Mouse (Mus musculus): ENCODE results near the gene Ccl22. TPM values are rescaled to one million over a fixed set of nuclear protein-coding genes. Genes with fewer than 3 reads are reported as not detected.
A peak's percentile ranks its signal among the peaks of the same experiment; 100 is the strongest.

The Ccl22 gene
- not detected in 2 replicates for polyA plus RNA-seq (2012; ENCODE audit: insufficient read depth, insufficient read length, low replicate concordance, missing spikeins)

- TF ChIP-seq CTCF (IDR thresholded peaks at IDR 0.05; ENCODE audit: insufficient read depth, low read depth, low read length) (no peak), POLR2A (IDR thresholded peaks at IDR 0.05; ENCODE audit: insufficient read depth, low read depth, low read length) (no peak)
- Histone ChIP-seq H3K4me1 (ENCODE audit: control insufficient read depth, insufficient read depth, low read length) (no peaks in the 10 kb centered on the region), H3K4me3 (ENCODE audit: insufficient read depth, low read depth, low read length) (no peak within 1 kb of the TSS), H3K27ac (ENCODE audit: insufficient read depth, low read depth, low read length) (no peak within 1 kb of the TSS)
- 90% methylated on average over 7 of the region's 7 CpGs for WGBS
These were observed at the start of gene Ccl22 for GRCm38 (mm10) chr8:94745476-94746184. Gene Ccl22 (plus strand): TSS chr8:94745590.

DNA sequence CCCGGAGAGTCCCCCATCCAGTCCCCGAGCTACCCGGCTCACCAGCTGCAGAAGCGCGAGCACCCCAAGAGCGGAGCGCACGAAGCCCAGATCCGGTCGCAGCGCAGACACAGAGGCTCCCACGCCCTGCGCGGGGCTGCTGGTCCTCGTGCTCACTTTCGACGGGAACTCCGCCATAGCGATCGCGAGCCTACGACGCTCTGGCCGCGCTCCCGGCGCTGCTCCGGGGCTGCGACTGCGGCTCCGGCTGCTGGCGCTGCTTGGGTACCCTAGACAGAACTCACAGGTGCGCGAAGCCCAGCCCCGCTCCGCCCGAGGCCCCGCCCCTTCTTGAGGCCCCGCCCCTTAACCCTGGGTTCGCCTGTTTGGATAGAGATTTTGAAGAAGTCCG lies 49.4 kb upstream of the Ccl22 start, which contains the start of gene Pllp:
TSS of gene Pllp (minus strand) at position 285 of the 391 bp plus-strand sequence.
- WGBS = under 1% methylated on average over 41 of the region's 41 CpGs
- no peak for TF ChIP-seq POLR2A (IDR thresholded peaks at IDR 0.05; ENCODE audit: insufficient read depth, low read depth, low read length)
- TF ChIP-seq CTCF (IDR thresholded peaks at IDR 0.05; ENCODE audit: insufficient read depth, low read depth, low read length) = no peak
- Histone ChIP-seq H3K27ac (ENCODE audit: insufficient read depth, low read depth, low read length) (no peak within 1 kb of the TSS), H3K4me1 (ENCODE audit: control insufficient read depth, insufficient read depth, low read length) (peaks cover 16% of the 10 kb centered on the region), H3K4me3 (ENCODE audit: insufficient read depth, low read depth, low read length) (peak within 1 kb of the TSS; percentile 43)

DNA sequence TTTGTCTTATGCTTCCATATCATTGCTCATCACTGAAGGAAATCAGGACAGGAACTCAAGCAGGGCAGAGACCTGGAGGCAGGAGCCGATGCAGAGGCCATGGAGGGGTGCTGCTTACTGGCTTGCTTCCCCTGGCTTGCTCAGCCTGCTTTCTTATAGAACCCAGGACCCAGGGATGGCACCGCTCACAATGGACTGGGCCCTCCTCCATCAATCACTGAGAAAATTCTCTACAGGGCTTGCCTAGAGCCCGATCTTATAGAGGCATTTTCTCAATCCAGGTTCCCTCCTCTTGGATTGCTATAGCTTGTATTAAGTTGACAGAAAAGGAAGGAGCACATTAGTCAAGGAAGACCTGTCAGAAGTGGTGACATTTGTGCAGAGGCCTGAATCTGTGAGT lies 48.8 kb upstream of the Ccl22 start:
- Histone ChIP-seq H3K4me3 (ENCODE audit: insufficient read depth, low read depth, low read length) (no peak overlapping the region), H3K4me1 (ENCODE audit: control insufficient read depth, insufficient read depth, low read length) (peaks cover 14% of the 10 kb centered on the region), H3K27ac (ENCODE audit: insufficient read depth, low read depth, low read length) (no peak overlapping the region)
- WGBS = 75% methylated on average over 3 of the region's 3 CpGs
- TF ChIP-seq CTCF (IDR thresholded peaks at IDR 0.05; ENCODE audit: insufficient read depth, low read depth, low read length) (no peak), POLR2A (IDR thresholded peaks at IDR 0.05; ENCODE audit: insufficient read depth, low read depth, low read length) (no peak)

DNA sequence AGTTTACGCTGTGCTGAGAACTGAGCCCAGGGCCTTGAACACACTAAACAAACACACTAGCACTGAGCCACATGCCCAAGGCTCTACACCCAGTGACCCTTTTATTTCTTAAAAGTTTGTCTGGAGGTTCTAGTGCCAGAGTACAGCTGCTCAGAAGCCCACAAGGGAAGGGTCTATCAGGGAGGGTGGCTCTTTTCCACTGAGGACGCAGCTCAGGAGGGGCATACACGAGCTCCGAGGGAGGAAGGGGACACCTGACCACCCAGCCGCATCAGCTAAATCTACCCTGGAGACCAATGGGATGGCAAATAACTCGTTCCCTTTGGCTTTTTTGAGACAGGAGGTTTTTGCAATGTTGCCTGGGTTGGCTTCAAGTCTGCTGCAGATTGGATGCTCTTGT lies 47.4 kb upstream of the Ccl22 start:
- WGBS = 86% methylated on average over 6 of the region's 6 CpGs
- Histone ChIP-seq H3K4me1 (ENCODE audit: control insufficient read depth, insufficient read depth, low read length) (peaks cover 14% of the 10 kb centered on the region), H3K4me3 (ENCODE audit: insufficient read depth, low read depth, low read length) (no peak overlapping the region), H3K27ac (ENCODE audit: insufficient read depth, low read depth, low read length) (no peak overlapping the region)
- TF ChIP-seq POLR2A (IDR thresholded peaks at IDR 0.05; ENCODE audit: insufficient read depth, low read depth, low read length) = no peak
- no peak for TF ChIP-seq CTCF (IDR thresholded peaks at IDR 0.05; ENCODE audit: insufficient read depth, low read depth, low read length)

GRCm38 (mm10) chr8:94699366-94699765 lies 46.0 kb upstream of the Ccl22 start:
- peaks cover 14% of the 10 kb centered on the region for H3K4me1 ChIP-seq (ENCODE audit: control insufficient read depth, insufficient read depth, low read length)
- no peak overlapping the region for H3K27ac ChIP-seq (ENCODE audit: insufficient read depth, low read depth, low read length)
- H3K4me3 ChIP-seq (ENCODE audit: insufficient read depth, low read depth, low read length) = no peak overlapping the region
- WGBS = 47% methylated on average over 16 of the region's 16 CpGs
- TF ChIP-seq POLR2A (IDR thresholded peaks at IDR 0.05; ENCODE audit: insufficient read depth, low read depth, low read length) = no peak
- no peak for TF ChIP-seq CTCF (IDR thresholded peaks at IDR 0.05; ENCODE audit: insufficient read depth, low read depth, low read length)

DNA sequence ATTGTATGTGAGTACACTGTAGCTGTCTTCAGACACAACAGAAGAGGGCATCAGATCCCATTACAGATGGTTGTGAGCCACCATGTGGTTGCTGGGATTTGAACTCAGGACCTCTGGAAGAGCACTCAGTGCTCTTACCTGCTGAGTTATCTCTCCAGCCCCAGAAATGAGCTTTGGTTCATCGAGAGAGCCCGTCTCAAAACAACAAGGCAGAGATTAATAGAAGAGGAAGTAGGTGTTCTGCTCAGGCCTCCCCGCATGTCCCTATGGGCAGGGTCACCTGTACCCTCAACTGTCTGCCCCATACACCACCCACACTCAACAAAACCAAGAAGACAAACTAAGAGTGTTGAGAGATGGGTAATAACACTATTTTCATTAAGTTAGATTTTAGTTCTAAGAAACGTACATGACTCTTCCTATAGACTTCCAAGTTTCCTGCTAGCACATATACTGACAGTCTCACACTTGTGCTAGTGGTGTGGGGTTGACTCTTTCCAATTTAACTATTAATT lies 44.9 kb upstream of the Ccl22 start:
- Histone ChIP-seq H3K4me1 (ENCODE audit: control insufficient read depth, insufficient read depth, low read length) (peaks cover 11% of the 10 kb centered on the region), H3K4me3 (ENCODE audit: insufficient read depth, low read depth, low read length) (no peak overlapping the region), H3K27ac (ENCODE audit: insufficient read depth, low read depth, low read length) (no peak overlapping the region)
- 94% methylated on average over 4 of the region's 4 CpGs for WGBS
- TF ChIP-seq POLR2A (IDR thresholded peaks at IDR 0.05; ENCODE audit: insufficient read depth, low read depth, low read length) (no peak), CTCF (IDR thresholded peaks at IDR 0.05; ENCODE audit: insufficient read depth, low read depth, low read length) (no peak)

GRCm38 (mm10) chr8:94702156-94702555 lies 43.2 kb upstream of the Ccl22 start:
- Histone ChIP-seq H3K27ac (ENCODE audit: insufficient read depth, low read depth, low read length) (no peak overlapping the region), H3K4me1 (ENCODE audit: control insufficient read depth, insufficient read depth, low read length) (peaks cover 13% of the 10 kb centered on the region), H3K4me3 (ENCODE audit: insufficient read depth, low read depth, low read length) (no peak overlapping the region)
- TF ChIP-seq POLR2A (IDR thresholded peaks at IDR 0.05; ENCODE audit: insufficient read depth, low read depth, low read length) = no peak
- no peak for TF ChIP-seq CTCF (IDR thresholded peaks at IDR 0.05; ENCODE audit: insufficient read depth, low read depth, low read length)
- WGBS = 63% methylated on average over 3 of the region's 3 CpGs

GRCm38 (mm10) chr8:94702844-94703813 lies 42.3 kb upstream of the Ccl22 start:
- Histone ChIP-seq H3K4me3 (ENCODE audit: insufficient read depth, low read depth, low read length) (peak overlapping the region; percentile 61), H3K4me1 (ENCODE audit: control insufficient read depth, insufficient read depth, low read length) (peaks cover 18% of the 10 kb centered on the region), H3K27ac (ENCODE audit: insufficient read depth, low read depth, low read length) (peak overlapping the region; percentile 38; the same call in 1 of the 2 replicates)
- TF ChIP-seq POLR2A (IDR thresholded peaks at IDR 0.05; ENCODE audit: insufficient read depth, low read depth, low read length) (no peak), CTCF (IDR thresholded peaks at IDR 0.05; ENCODE audit: insufficient read depth, low read depth, low read length) (peak; percentile 87)
- WGBS = 1% methylated on average over 35 of the region's 35 CpGs

Data from olfactory bulb, adult 2 months (tissue).